Mouse (Mus musculus) heart, postnatal 25 days (tissue): ENCODE measurements around the gene Cox8a. TPM values are rescaled to one million over a fixed set of nuclear protein-coding genes. Genes with fewer than 3 reads are reported as not detected.

ENCODE experiments used
- DNase-seq: peaks from one replicate; pipeline ENCODE4 v3.0.0; 2022; ENCODE audit warnings: low spot score
- intact Hi-C: fragments of 180-260 bp; cut with DNase I; formaldehyde crosslinking; loops from one replicate; pipeline ENCODE4 v1.15.1; 2025
- total RNA-seq, 2 experiments: library from RNA; stranded (reverse); gene quantifications; 2 replicates each; pipeline ENCODE4 v1.2.3; 2021

Cox8a gene
- 100 to 1,000 TPM; 407 to 462 TPM for total RNA-seq

DNA sequence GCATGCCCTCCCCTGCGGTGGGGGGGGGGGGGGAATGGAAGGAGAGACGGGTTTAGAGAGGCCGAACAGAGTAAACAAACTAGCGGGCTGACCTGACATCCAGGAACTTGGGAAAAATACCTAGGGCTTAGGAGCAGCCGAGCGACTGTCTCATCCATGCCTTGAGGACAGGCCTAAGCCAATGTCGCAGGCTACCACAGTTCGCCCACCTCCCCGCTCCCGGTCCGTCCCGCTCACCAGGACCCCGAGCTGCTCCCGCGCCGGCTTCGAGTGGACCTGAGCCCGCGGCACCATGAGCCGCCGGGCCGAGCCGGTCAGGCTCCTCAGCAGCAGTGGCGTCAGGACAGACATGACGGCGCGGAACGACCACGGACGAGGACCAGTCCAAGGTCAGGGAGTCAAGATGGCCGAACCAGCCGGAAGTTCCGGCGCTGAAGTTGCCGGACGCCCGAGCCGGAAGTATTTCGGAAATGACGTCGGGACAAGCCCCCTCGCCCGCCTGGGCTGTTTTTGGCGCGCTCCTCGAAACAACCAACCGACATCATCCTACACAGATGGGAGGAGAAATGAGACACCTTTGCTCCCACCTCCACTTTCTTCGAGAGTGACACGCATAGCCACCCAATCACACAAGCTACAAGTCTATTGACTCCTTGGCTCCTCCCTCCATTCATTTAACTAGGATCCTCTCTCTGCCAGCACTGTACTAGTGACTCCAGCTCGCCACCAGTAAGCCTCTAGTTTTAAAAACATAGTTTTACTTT, at the start of gene Cox8a:
TSS of gene Cox8a (minus strand) at position 455 of the 764 bp plus-strand sequence.
- intact Hi-C loops: no loop called here
- DNase-seq: peak; percentile 95

DNA sequence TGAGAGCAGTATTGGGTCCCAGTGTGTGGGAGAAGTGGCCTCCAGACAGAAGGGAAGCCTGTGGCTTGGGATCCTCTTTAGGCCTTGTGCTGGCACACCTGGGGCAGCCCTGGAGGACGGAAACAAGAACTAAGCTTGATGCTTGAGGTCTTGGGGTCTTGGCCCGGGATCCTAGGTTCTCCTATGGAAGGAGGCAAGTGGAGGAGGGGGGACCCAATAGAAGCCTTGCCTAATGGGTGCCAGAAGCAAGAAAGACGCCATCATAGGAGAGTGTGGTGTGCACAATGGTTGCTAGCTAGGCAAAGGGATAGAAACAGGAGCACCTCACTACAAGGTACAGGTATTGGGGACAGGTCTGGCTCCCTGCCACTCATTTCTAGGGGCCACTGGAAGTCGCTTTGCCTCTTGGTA, 49.0 kb upstream of the Cox8a start:
- DNase-seq: no peak
- intact Hi-C loops: no loop called here

DNA sequence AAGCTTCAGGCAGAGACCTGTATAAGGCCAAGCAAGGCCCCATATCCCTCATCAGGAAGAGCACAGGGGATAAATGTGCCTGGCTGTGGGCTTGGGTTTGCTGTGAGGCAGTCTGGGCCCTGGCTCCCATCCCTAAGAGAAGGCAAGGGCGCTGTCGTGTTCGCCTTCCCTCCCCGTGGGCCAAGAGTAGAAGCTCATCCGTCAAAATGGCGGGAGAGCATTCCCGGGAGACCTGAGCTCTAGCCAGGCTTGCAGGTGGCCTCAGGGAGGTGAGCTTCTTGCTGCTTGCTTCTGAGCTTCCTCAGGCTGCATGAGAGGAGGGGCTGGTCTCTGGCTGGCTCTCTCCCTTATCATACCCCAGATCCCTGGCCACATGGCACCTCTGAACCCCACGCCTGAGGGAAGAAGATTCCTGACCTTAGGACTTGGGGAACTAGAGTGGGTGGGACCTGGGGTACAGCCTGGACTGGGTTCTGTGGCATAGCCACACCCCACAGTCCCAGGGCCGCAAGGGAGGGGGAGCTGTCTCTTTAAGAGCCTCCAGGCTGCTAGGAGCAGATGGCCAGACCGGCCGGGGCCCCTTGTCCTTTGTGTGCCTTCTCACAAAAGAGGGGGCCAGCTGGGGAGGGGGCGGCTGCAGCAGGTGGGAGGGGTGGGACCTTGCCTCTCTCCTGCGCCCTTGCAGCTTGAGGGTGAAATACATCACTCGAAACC, 48.2 kb upstream of the Cox8a start:
- intact Hi-C loops: no loop called here
- DNase-seq: no peak

DNA sequence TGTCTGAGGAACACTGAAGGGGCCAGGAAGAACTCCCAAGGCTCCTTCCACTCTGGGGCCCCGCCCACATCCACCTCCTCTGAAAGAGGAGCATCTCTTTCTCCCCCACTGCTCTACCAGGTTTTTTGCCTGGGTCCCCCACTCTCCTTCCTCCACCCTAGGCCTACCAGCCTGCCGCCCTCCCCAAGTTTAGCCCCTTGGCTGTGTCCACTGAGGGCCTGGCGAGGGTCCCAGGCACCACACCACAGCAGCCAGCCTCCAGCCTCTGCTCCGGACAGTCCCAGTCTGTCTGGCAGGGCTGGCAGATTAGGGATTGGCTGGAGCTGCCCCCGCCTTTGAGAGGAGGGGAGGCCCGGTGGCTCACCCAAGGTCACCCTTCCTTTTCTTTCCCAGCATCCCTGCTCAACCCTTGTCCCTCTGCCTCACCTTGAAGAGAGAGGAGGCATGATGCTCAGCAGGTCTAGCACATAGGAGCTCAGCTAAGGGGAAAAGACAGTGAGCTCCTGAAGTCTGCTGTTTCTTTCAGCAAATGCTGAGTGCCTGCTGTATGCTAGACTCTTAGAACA, 47.4 kb upstream of the Cox8a start:
- DNase-seq: peak; percentile 61
- intact Hi-C loops: loop anchor here (1.0 to 5.0 kb wide), 2 partner anchors 80 to 172 kb away; no protein-coding TSS in a partner anchor

DNA sequence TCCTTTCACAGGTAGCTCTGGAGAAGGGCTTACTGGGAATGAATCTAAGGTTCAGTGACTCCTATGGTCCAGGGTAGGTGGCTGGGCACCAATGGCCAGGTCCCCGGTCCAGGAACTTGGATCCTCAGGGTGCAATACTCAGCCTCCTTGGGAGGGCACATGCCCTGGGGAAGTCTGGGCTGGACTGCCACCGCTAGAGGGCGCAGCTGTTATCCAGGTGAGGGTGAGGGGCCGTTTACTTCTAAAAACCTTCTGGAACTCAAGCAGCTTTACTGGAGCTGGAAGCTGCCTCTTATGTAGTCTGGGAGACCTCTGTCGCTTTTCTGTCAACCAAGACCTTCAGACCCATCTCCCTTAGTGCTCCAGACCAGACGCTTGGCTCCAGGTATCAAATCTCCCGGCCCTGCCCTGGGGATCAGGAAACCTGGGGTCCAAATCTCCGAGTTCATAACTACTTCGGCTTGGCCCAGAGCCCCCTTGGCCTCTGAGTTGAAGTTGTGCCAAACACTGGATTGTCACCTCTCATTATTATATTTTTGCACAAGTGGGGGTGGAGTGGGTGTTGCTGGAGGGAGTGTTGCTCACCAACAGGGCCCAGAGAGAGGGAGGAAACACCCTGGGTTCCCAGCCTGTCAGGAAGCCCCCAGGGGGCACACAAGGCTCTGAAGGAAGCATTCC, 46.8 kb upstream of the Cox8a start:
- peak; percentile 50 for DNase-seq
- intact Hi-C loops: loop anchor here (1.0 to 5.0 kb wide), 2 partner anchors 81 to 173 kb away; no protein-coding TSS in a partner anchor

DNA sequence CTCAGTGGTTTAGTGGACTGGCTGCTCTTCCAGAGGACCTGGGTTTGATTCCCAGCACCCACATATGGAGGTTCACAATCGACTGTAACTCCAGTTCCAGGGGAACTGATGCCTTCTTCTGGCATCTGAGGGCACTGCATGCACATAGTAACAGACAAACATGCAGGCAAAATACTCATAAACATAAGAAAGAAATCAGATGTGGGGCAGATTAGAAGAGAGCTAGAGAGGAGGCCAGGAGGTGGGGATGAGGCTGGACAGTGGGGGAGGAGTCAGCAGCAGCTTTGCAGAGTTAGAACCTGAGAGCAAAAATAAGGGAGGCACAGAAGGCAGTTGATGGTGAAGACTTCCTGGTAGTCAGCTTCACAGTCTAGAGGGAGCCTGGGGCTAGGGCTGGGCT, 45.2 kb upstream of the Cox8a start:
- intact Hi-C loops: loop anchor here (5.0 kb wide), 1 partner anchor 175 kb away; no protein-coding TSS in a partner anchor
- DNase-seq: no peak

DNA sequence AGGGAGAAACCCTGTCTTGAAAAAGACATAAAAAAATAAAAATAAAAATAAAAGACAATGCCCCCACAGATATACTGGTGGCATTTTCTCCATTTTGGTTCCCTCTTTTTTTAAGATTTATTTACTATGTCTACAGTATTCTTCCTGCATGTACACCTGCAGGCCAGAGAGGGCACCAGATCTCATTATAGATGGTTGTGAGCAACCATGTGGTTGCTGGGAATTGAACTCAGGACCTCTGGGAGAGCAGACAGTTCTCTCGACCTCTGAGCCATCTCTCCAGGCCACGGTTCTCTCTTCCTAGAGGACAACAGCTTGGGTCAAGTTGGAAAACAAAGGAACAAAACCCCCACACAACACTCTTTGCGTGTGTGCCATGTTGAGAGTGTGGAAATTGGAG, 44.5 kb upstream of the Cox8a start:
- intact Hi-C loops: loop anchor here (5.0 kb wide), 1 partner anchor 175 kb away; no protein-coding TSS in a partner anchor
- DNase-seq: no peak

DNA sequence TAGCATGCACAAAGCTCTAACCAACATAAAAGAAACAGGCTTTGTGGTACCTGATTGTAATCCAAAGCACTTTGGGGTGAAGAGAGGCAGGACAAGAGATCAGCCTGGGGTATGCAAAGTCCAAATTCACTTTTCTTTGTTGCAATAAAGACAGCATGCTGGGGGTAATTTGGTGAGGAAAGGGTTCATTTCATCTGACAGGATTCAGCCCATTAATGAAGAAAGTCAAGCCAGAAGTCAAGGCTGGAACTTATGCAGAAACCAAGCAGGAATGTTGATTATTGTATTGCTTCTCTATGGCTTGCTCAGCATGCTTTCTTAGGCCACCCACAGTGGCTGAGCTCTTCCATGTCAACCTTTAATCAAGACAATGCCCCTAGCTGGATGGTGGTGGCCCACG, 44.1 kb upstream of the Cox8a start:
- intact Hi-C loops: loop anchor here (5.0 kb wide), 1 partner anchor 176 kb away; no protein-coding TSS in a partner anchor
- DNase-seq: no peak

DNA sequence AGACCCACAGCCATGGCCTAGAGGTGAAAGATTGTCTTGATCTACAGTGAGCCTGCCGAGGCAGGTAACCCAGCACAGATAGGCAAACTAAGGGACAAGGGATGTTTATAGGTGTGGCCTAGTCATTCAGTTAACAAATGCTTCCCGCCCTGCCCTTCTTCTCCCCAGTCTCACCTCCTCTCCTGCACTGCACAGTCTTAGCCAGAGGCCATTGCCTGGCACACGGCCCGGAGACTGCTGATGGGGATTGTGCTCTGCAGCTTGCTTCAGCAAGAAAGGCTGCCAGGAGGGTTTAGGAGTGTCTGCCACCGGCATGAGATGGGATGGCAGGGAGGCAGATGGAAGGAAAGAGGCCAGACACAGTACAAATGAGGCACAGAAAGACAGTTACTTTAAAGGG, 40.5 kb upstream of the Cox8a start:
- intact Hi-C loops: no loop called here
- DNase-seq: no peak

DNA sequence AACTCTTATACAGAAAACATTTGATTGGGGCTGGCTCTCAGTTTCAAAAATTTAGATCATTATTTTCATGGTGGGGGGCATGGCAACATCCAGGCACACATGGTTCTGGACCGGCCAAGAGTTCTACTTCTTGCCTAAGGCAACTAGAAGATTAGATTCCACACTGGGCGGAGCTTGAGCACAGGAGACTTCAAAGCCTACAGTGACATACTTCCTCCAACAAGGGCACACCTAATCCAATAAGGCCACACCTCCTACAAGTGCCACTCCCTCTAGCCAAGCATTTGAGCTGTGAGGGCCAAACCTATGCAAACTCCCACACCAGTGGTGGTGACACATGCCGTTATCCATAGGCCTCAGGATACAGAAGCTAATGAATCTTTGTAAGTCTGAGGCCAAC, 28.6 kb upstream of the Cox8a start:
- DNase-seq: no peak
- intact Hi-C loops: no loop called here

DNA sequence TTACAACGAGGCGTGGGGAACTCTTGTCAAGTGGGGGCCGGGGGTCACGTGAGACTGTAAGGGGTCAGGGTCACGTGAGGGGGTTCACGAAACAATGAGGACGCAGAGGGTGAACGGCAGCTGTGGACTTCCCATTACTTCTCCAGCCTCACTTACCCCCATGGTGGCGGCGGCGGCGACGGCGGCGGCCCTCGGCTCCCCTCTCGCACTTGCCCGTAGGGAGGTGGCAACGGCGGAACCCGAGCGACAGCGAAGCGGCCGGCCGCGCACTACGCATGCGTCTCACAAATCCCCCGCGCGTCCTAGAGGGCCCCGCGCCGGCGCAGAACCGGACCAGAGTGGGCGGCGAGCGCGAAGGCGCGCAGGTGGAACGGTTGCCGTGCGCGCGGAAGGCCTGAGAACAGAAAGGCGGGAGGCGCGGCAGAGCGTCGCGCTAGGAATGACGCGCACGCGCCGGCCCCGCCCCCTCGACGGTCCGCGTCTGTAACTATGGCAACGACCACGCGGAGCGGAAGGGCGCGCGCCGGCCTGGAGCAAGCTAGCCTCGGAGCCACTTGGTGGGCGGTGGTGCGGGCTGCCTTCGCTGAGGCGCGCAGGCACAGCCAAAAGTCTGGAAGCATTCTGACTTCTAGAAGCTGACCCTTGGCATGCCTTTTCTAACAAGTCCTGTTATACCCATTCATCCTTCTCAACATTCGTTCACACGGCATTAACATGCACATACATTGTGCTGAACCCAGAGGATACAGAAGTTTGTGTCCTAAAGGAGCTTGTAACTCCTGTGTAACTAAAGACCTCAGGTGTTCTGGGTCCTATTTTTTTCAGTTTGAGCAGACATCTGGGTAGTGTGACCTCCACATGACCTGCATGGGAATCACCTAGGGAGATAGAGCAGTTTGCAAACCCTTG, 23.6 kb upstream of the Cox8a start, which contains the start of gene Naa40:
TSS of gene Naa40 (minus strand) at position 402 of the 909 bp plus-strand sequence.
- intact Hi-C loops: no loop called here
- DNase-seq: peak; percentile 79

DNA sequence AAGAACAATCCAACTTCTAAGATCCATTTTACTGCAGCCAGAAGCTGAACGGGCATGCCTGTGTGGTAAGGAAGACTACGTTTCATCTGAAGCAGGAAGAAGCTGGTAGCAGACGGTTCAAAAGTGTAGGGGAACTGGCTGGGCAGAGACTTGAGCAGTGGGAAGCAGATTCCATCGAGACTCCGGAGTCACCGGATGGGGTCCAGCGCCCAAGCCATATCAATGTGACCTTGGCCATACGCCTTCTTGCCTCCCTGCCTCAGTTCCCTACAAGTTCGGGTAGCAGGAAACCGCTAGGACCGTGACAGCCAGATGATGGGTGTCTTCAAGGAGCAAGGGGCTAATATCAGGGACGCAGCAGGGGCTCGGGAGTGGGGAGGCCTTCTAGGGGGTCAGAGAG, 22.9 kb upstream of the Cox8a start:
- no peak for DNase-seq
- intact Hi-C loops: no loop called here

DNA sequence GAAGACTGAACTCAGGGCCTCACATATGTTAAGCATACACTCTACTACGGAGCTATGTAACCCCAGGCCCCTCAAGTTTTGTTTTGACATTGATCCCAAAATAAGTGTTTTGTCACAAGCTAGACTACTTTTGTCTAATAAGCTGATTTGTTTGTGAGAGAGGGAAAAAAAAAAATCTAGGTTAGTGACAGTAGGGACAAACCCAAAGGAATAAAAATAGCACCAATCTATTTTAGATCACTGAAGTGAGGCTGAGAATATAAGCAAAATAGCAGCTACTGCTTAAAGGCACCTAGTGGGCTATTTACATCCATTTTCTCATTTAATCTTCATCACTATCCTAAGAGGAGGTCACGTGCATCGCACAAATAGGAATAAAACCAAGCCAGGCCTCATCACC, 22.2 kb upstream of the Cox8a start:
- intact Hi-C loops: loop anchor here (5.0 to 10.0 kb wide), 2 partner anchors 105 to 183 kb away; partner anchors contain the start of gene Mark2
- DNase-seq: no peak

DNA sequence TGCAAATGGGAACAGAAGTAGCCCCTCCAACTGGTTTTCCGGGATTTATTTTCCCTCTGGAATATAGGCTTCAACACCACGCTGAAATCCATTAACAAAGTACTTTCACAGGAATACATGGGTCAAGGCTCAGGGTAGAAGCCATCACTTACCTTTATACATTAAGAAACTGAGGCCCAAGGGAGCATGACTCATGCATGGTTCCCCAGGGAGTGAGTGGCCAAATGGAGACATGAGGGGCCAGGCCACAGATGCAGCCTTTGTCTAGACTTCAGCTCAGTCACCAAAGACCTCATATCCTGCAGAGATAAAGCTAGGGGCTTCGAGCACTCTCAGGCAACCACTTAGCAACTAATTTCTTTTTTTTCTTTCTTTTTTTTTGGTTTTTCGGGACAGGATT, 19.3 kb upstream of the Cox8a start:
- intact Hi-C loops: loop anchor here (5.0 to 10.0 kb wide), 2 partner anchors 108 to 186 kb away; partner anchors contain the start of gene Mark2
- no peak for DNase-seq

DNA sequence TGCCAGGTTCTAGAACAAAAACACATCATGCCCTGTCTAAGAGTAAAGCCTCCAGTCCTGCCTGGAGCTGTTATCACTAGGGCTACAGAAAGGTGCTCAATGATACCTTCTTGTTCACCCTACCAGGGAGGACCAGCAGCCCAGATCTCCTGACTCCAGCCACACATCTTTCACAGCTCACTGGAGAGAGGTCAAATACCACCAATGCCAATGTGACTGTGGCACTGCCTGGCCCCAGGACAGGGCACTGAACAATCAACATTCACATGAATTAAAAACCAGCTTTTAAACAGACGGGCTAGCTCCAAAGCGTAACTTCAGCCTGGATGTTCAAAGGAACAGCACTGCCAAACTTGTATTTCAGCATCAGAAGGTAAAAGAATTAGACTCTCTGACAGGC, 18.6 kb upstream of the Cox8a start:
- intact Hi-C loops: loop anchor here (5.0 to 10.0 kb wide), 2 partner anchors 109 to 186 kb away; partner anchors contain the start of gene Mark2
- no peak for DNase-seq

DNA sequence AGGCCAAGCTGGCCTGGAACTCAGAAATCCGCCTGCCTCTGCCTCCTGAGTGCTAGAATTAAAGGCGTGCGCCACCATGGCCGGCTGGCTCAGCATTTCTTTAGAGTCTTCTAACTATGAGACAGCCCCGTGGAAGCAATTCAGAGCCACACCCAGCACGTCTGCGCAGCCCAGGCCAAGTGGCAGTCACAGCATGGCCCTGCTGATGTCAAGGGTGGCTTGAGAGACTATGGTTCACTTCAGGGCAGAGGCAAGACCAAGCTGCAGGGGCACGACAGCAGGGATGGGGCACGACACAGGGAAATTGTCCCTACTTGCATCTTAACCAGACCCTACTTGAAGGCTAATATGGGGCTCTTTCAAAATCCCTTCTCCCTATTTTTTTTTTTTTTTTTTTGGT, 18.0 kb upstream of the Cox8a start:
- intact Hi-C loops: loop anchor here (2.0 to 10.0 kb wide), 3 partner anchors 109 to 197 kb away; partner anchors contain the start of gene Mark2
- no peak for DNase-seq

DNA sequence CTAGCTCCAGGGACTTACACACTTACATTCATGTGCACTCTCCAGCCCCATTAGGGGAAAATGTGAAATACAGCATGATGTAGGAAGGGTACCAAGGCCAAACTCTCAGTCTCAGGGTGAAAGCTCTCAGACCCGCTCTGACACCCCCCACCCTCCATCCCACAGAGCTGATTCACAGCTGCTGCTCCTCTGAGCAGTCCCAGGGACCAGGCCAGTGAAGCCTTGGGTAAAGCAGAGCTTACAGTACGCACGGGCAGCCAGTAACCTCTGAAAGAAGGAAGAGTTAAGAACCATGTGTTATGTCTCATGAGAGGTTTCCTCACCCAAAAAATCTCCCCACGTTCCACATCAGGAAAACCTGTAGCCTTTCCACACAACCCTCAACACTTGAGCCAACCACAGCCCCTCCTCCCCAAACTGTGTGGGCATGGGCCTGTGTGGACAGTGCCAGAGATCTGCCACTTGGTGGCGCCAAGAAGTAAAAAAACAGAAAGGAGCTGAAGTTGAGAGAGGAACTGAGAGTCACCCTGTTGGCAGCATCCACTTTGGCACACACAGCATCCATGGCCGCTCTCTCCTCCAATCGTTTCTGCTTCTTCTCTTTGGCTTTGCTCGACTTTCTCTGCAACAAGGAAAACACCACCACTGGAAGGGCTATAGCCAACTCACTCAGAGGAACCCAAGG, 17.3 kb upstream of the Cox8a start:
- intact Hi-C loops: loop anchor here (2.0 to 10.0 kb wide), 3 partner anchors 110 to 198 kb away; partner anchors contain the start of gene Mark2
- peak; percentile 71 for DNase-seq

DNA sequence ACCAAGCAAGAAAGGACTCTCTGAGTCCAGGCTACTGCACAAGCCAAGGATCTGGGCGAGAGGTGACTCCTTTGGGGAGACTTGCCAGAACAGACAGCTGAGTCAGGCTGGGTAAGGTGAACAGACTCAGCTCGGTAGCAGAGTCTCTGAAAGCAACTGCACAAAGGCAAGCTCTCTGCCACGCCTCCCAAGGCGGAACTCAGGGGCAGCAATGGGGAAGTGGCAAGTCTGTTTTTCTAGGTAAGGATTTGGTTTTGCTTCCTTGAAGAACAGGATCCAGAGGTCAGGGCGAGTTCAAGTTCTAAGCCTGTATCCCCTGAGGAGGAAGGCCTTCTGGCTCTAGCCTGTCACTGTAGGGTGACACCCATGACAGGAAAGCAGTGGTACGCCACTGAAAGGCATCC, 9.1 kb upstream of the Cox8a start:
- no peak for DNase-seq
- intact Hi-C loops: no loop called here
